Mouse (Mus musculus) Muller cell, postnatal 12 days (primary cell): Measurements from ENCODE around the gene A830031A19Rik.

Experiments
- DNase-seq: peaks from one replicate; pipeline ENCODE4 v3.0.0-alpha.2; 2015; ENCODE audit errors: inconsistent ontology term

A830031A19Rik gene

DNA sequence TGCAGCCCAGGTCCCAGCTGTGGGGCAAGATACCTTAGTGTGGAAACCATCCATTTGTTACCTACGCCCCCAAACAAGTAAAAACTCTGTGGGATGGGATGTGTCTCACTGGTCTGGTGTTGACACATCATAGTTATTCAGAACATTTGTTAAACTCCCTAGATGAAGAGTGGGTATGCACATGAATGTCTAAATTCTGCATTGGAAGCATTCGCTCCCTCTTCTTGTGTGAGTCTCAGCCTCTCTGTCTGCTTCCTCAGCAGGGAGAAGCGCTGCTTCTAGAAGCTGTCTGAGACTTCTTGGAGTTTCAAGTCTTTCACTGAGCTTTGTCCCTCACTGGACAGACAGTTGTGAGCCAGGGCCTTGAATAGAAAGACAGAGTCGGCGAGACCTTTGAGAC, 65.9 kb downstream of the A830031A19Rik start:
- DNase-seq: no peak

DNA sequence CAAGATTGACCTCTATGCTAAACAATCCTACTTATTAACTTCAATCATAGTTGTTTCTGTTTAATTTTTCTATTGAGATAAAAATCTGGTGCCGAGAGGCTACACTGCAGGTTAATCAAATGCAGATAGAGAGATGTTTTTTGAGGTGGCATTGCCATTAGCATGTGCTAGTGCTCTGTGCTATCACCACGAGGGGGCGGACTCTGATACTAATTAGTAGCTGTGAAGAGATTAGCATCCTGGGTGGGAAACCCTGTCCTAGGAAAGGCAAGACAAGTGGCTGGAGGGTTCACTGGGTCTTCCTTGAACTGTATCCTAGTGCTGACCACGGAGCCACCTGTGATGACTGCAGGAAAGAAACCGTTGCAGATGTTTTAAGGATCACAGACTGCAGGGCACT, 66.6 kb downstream of the A830031A19Rik start:
- DNase-seq: no peak

DNA sequence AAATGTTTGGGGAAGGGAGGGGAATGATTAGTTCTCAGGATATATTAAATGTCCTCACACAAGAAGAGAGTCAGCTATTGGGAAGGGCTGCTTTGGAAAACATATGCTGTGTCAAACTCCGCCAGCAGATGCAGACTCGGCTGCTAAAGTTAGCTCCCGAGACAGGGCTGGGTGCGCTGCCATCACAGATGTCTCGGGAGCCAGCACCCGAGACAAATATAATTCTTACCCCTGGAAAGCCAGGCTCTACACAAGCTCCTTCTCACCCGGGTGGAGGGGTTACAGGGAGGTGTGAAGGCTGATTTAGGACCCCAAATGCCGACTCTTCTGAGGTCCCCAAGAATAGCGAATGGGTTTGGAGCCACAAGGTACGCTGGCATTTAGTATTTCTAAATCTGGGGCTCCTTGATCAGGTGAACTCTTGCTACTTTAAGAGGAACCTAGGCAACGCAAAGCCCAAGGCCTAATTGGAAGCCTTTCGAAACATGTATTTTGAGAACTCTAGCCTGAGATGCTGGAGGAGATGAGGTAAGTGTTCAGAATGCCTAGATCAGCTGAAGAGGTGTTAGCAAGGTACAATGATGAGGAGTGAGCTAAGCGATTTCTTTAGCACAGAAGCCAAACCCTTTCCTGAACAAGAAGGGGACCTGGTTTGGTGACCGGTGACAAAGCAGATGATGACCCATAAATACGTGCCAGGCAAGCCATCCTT, 69.3 kb downstream of the A830031A19Rik start:
- DNase-seq: no peak

DNA sequence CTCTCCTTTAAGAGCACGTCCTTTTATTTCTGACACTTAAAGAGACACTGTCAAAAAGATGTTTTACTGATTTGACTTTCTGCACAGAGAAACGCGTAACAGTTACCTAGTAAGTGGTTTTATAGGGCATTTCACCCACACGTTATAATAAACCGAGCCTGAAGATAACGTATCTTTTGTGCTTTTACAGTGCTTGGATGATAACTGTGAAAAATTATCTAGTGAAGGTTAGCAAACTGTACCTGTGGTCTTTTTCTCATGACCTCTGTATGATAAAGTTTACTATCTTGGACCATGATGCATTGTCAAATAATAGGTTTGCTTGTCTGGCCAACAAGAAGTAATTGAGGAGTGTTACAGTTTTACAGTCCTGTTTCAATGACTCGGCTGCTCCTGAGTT, 74.2 kb downstream of the A830031A19Rik start:
- no peak for DNase-seq
